8 mouse cellular contexts compared by ENCODE assay signal in genomic region chr19:33224181-33225001, GRCm38 (mm10).
DNase-seq lines count a peak whose midpoint lies in the region; ATAC-seq and TF ChIP-seq lines count a peak whose summit lies in the region.

No protein-coding gene starts in this region.

- 0 out of 2 replicates have a peak, but pooled peaks have one; percentile 16 for ATAC-seq in granulocyte monocyte progenitor cell, adult 5-6 weeks (replicated peaks; ENCODE audit: poor library complexity, severe bottlenecking)

- peak; percentile 20 for DNase-seq in urinary bladder, postnatal 14 days (ENCODE audit: low spot score)
- no peak for DNase-seq in urinary bladder, postnatal 10 days (ENCODE audit: low spot score)
- peak; percentile 75 for DNase-seq in layer of hippocampus, adult 11-12 months (ENCODE audit: low spot score)
- DNase-seq in lung, postnatal 25 days (ENCODE audit: low spot score), result peak; percentile 45
- DNase-seq in right cerebral cortex, postnatal 36 days (ENCODE audit: low spot score in 2 of 2), result peak; percentile 75 to 89
- DNase-seq in urinary bladder, postnatal 25 days (ENCODE audit: low spot score), result no peak

- 0 out of 2 replicates have a peak overlapping the region, but pooled peaks have one; percentile 44 for H3K27ac ChIP-seq in cortical plate, adult 2 months (ENCODE audit: insufficient read depth, low read length)

- peak; percentile 82 for TF ChIP-seq POLR2A in cortical plate, adult 2 months (IDR thresholded peaks at IDR 0.05; ENCODE audit: extremely low read depth, insufficient read depth, low read length)

- no peak overlapping the region for H3K4me3 ChIP-seq in cortical plate, adult 2 months (ENCODE audit: insufficient read depth, low read length)

- H3K4me1 ChIP-seq in cortical plate, adult 2 months (ENCODE audit: control insufficient read depth, insufficient read depth, low read length), result peaks cover 1% of the 10 kb centered on the region

- no peak for TF ChIP-seq CTCF in cortical plate, adult 2 months (IDR thresholded peaks at IDR 0.05; ENCODE audit: extremely low read depth, insufficient read depth, low read length)

Comparison
In these comparisons a context has a peak if more than half of its experiments do, and no peak if none do; other contexts are left out.
1. DNase-seq: peak in urinary bladder, postnatal 14 days (single experiment), layer of hippocampus, adult 11-12 months (single experiment), lung, postnatal 25 days (single experiment) and right cerebral cortex, postnatal 36 days (2 of 2); none in urinary bladder, postnatal 10 days (single experiment) and urinary bladder, postnatal 25 days (single experiment).